Mouse (Mus musculus) erythroblast, embryonic 14.5 days (primary cell): ENCODE data around the gene Car12.

Experiments used
- GATA1 ChIP-seq: IDR thresholded peaks from 2 replicates; pipeline ENCODE4 v1.6.1; 2012; ENCODE audit warnings: low read length, inconsistent platforms, mixed read lengths
- TAL1 ChIP-seq: IDR thresholded peaks from 3 replicates; pipeline ENCODE4 v1.6.1; 2012; ENCODE audit warnings: low read length, inconsistent platforms, mixed read lengths

DNA sequence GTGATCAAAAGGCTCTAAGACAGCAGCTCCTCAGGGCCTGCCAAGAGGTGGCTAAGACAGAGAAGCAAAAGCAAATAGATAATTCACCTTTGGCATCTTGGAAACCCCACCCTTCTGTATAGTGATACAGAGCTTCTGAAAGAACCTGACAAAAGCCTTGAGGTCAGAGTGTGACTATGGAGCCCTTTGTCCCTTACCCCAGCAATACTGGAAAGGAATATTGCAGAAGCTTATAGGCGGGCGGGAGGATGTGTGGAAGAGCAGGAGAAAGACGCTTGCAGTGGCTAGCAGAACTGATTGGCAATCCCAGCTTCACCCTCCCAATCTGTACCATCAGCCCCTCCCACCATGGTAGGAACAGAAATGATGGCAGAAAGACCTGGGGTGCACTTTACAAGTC is 22.5 kb downstream of the Car12 start:
- TF ChIP-seq GATA1 = no peak
- TF ChIP-seq TAL1 = no peak
